Mouse (Mus musculus): Measurements from ENCODE around the gene Shoc2.

DNA sequence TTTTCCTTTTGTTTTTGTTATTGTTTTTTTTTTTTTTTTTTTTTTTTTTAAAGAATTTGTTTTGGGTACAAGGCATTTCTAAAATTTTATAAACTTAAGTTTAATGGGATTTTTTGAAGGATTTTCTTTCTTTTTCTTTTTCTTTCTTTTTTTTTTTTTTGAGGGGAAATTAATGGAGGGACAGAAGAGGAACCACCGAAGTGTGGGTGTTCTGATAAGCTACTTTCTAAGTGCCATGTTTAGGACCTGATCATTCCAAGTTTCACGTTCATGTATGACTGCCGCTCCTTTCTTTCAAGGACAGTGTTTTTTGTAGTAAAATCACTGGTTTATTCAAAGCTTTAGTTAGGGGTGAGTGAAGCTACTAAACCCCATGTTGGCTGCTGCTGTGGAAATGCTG lies 14.9 kb upstream of the Shoc2 start:
- TF ChIP-seq CTCF (IDR thresholded peaks at IDR 0.05; ENCODE audit: low read depth) (no peak), EP300 (optimal IDR thresholded peaks at IDR 0.05) (no peak)
